Mouse (Mus musculus) midbrain, embryonic 15.5 days (tissue): ENCODE results near the gene Krt27. TPM values are rescaled to one million over a fixed set of nuclear protein-coding genes. Genes with fewer than 3 reads are reported as not detected.
A peak's percentile ranks its signal among the peaks of the same experiment; 100 is the strongest.

Experiments
- ATAC-seq: fragments of 200-750 bp; cut with Nextera tagmentation; replicated peaks from 2 replicates; pipeline ENCODE4 v1.8.0; 2017; ENCODE audit warnings: moderate TSS enrichment
- H3K27ac ChIP-seq: fragments of 300-500 bp; sonication (generic); 2 replicates; pipeline ENCODE4 v1.5.1; 2015; ENCODE audit warnings: mild to moderate bottlenecking, inconsistent platforms
- H3K27me3 ChIP-seq: fragments of 300-500 bp; sonication (generic); replicated peaks from 2 replicates; pipeline ENCODE4 v1.6.1; 2015; ENCODE audit warnings: inconsistent platforms
- H3K36me3 ChIP-seq: fragments of 300-500 bp; sonication (generic); replicated peaks from 2 replicates; pipeline ENCODE4 v1.6.1; 2015; ENCODE audit warnings: inconsistent platforms
- H3K4me1 ChIP-seq: fragments of 300-500 bp; sonication (generic); 2 replicates; pipeline ENCODE4 v1.6.1; 2015; ENCODE audit warnings: inconsistent platforms
- H3K4me2 ChIP-seq: fragments of 300-500 bp; sonication (generic); 2 replicates; pipeline ENCODE4 v1.6.1; 2015; ENCODE audit warnings: inconsistent platforms, mild to moderate bottlenecking, moderate library complexity
- H3K4me3 ChIP-seq: fragments of 300-500 bp; sonication (generic); 2 replicates; pipeline ENCODE4 v1.5.1; 2015; ENCODE audit warnings: mild to moderate bottlenecking, inconsistent platforms
- H3K9ac ChIP-seq: fragments of 300-500 bp; sonication (generic); 2 replicates; pipeline ENCODE4 v1.6.1; 2015; ENCODE audit warnings: mild to moderate bottlenecking, inconsistent platforms
- H3K9me3 ChIP-seq: fragments of 300-500 bp; sonication (generic); 2 replicates; pipeline ENCODE4 v1.6.1; 2016; ENCODE audit warnings: inconsistent platforms
- WGBS: fragments of 180-500 bp; shearing (Covaris S2); methylation state at CpG from one replicate; pipeline ENCODE4 v1.1.7; 2015; ENCODE audit warnings: mixed read lengths; 5-methylcytosine and 5-hydroxymethylcytosine counted together
- polyA plus RNA-seq: library from polyadenylated mRNA; unstranded; fragments of >200 nt; fragmentation: Nextera tagmentation; extraction: Ambion mirVana; gene quantifications from 2 replicates; pipeline ENCODE4 v1.2.1, GENCODE M21; 2015

Krt27 gene
- polyA plus RNA-seq, 1 experiment from 2014 or later = 0.21 TPM

- H3K4me1 ChIP-seq = no peaks in the 10 kb centered on the region
- ATAC-seq = no peak
- WGBS = 13% methylated on average over 5 of the region's 5 CpGs
These were observed 28.7 kb upstream of the Krt27 start for GRCm38 (mm10) chr11:99379568-99379967.

GRCm38 (mm10) chr11:99374803-99375202, 23.9 kb upstream of the Krt27 start, which contains the start of gene Krt28:
Gene Krt28, minus strand, starts transcription at chr11:99374903.
- peaks cover 7% of the 10 kb centered on the region; the same call in 1 of the 2 replicates for H3K27me3 ChIP-seq
- H3K9ac ChIP-seq = no peak within 1 kb of the TSS
- H3K27ac ChIP-seq = no peak within 1 kb of the TSS
- 0 out of 2 replicates have a peak, but pooled peaks cover 3% of the 10 kb centered on the region for H3K4me1 ChIP-seq
- H3K4me2 ChIP-seq = no peak within 1 kb of the TSS
- no peak within 1 kb of the TSS for H3K4me3 ChIP-seq
- H3K9me3 ChIP-seq = no peaks in the 10 kb centered on the region
- no peaks in the 10 kb centered on the region for H3K36me3 ChIP-seq
- no peak for ATAC-seq
- 84% methylated on average over 13 of the region's 13 CpGs for WGBS

More at GRCm38 (mm10) chr11:99379568-99379967, 28.7 kb upstream of the Krt27 start:
- H3K27me3 ChIP-seq = peaks cover 12% of the 10 kb centered on the region; the same call in 1 of the 2 replicates
- H3K4me3 ChIP-seq = no peak overlapping the region
- H3K9ac ChIP-seq = no peak overlapping the region
- no peaks in the 10 kb centered on the region for H3K9me3 ChIP-seq
- no peak overlapping the region for H3K4me2 ChIP-seq
- H3K27ac ChIP-seq = no peak overlapping the region
- no peaks in the 10 kb centered on the region for H3K36me3 ChIP-seq

GRCm38 (mm10) chr11:99369853-99370451, 19.0 kb upstream of the Krt27 start:
- H3K27ac ChIP-seq = peak overlapping the region; percentile 45; the same call in 1 of the 2 replicates
- peaks cover 3% of the 10 kb centered on the region; the same call in 1 of the 2 replicates for H3K27me3 ChIP-seq
- H3K4me1 ChIP-seq = 0 out of 2 replicates have a peak, but pooled peaks cover 3% of the 10 kb centered on the region
- H3K9ac ChIP-seq = no peak overlapping the region
- H3K4me3 ChIP-seq = no peak overlapping the region
- 80% methylated on average over 8 of the region's 8 CpGs for WGBS
- H3K9me3 ChIP-seq = no peaks in the 10 kb centered on the region
- H3K4me2 ChIP-seq = no peak overlapping the region
- no peaks in the 10 kb centered on the region for H3K36me3 ChIP-seq
- no peak for ATAC-seq

GRCm38 (mm10) chr11:99369229-99369628, 18.3 kb upstream of the Krt27 start:
- no peaks in the 10 kb centered on the region for H3K27me3 ChIP-seq
- H3K4me3 ChIP-seq = no peak overlapping the region
- 0 out of 2 replicates have a peak, but pooled peaks cover 3% of the 10 kb centered on the region for H3K4me1 ChIP-seq
- 15% methylated on average over 3 of the region's 3 CpGs for WGBS
- H3K27ac ChIP-seq = no peak overlapping the region; the same call in 1 of the 2 replicates
- H3K36me3 ChIP-seq = no peaks in the 10 kb centered on the region
- no peak for ATAC-seq
- H3K4me2 ChIP-seq = no peak overlapping the region
- no peaks in the 10 kb centered on the region for H3K9me3 ChIP-seq
- H3K9ac ChIP-seq = no peak overlapping the region

GRCm38 (mm10) chr11:99366791-99367190, 15.9 kb upstream of the Krt27 start:
- Histone ChIP-seq H3K4me1 (0 out of 2 replicates have a peak, but pooled peaks cover 3% of the 10 kb centered on the region), H3K9ac (no peak overlapping the region), H3K4me3 (no peak overlapping the region), H3K9me3 (no peaks in the 10 kb centered on the region), H3K27me3 (no peaks in the 10 kb centered on the region), H3K27ac (no peak overlapping the region), H3K4me2 (no peak overlapping the region), H3K36me3 (no peaks in the 10 kb centered on the region)
- ATAC-seq = no peak
- WGBS = 49% methylated on average over 10 of the region's 10 CpGs

GRCm38 (mm10) chr11:99364412-99364811, 13.5 kb upstream of the Krt27 start:
- Histone ChIP-seq H3K4me3 (no peak overlapping the region), H3K27me3 (no peaks in the 10 kb centered on the region), H3K36me3 (no peaks in the 10 kb centered on the region), H3K9me3 (no peaks in the 10 kb centered on the region), H3K9ac (no peak overlapping the region), H3K4me1 (no peaks in the 10 kb centered on the region), H3K4me2 (no peak overlapping the region), H3K27ac (no peak overlapping the region)
- 24% methylated on average over 9 of the region's 9 CpGs for WGBS
- ATAC-seq = no peak

GRCm38 (mm10) chr11:99361423-99361822, 10.5 kb upstream of the Krt27 start:
- H3K36me3 ChIP-seq = no peaks in the 10 kb centered on the region
- H3K9ac ChIP-seq = no peak overlapping the region
- H3K9me3 ChIP-seq = no peaks in the 10 kb centered on the region
- no peaks in the 10 kb centered on the region for H3K4me1 ChIP-seq
- no peak overlapping the region for H3K27ac ChIP-seq
- no peak for ATAC-seq
- no peaks in the 10 kb centered on the region for H3K27me3 ChIP-seq
- no peak overlapping the region for H3K4me2 ChIP-seq
- WGBS = 91% methylated on average over 8 of the region's 8 CpGs
- H3K4me3 ChIP-seq = no peak overlapping the region

DNA sequence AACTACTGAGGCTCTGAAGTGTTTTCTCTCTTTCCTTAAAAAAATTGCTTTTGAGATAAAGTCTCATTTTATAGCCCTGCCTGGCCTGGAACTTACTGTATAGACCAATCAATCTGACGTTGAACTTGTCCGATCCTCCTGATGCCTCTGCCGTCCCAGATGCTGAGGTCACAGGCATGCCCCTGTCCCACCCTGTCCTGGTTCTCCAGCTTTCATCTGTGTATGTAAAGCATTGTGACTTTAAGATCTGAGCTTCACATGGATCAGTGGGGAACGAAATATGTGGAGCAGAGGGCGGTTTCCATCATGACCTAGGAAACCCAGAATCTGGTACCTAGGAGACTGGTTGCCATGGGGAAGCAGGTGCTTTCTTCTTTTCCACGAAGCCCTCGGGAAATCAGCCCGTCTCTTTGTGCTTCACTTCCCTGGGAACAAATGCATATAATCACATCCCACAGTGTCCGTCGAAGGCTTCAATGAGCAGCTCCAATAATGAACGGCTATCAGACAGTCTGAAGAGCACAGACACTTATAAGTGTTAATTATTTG, 11.5 kb downstream of the Krt27 start:
- Histone ChIP-seq H3K4me1 (peaks cover 6% of the 10 kb centered on the region), H3K9ac (no peak overlapping the region), H3K4me3 (no peak overlapping the region), H3K9me3 (no peaks in the 10 kb centered on the region), H3K27ac (no peak overlapping the region), H3K36me3 (no peaks in the 10 kb centered on the region), H3K4me2 (no peak overlapping the region), H3K27me3 (no peaks in the 10 kb centered on the region)
- no peak for ATAC-seq
- 24% methylated on average over 11 of the region's 11 CpGs for WGBS

DNA sequence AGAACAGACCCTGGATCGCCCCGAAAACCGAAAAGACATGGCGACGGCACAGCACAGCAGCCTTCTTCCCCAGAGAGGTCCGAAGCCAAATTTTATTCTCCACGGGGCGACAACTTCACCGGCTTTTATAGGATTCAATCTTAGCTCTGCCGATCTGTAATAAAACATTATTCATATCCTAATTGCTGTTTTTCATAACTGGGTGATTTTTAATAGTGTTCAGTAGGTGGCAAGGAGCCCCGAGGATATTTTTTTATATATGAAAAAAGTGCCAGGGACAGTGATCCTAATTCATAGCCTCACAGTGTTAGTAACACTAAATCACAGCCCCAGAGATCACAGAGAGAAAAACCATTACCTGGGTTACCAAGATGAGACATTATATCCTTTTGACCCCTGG, 13.0 kb downstream of the Krt27 start, which contains the start of gene Krt26:
Gene Krt26 (minus strand): TSS at position 101 of the 400 bp plus-strand sequence.
- H3K27ac ChIP-seq = no peak within 1 kb of the TSS
- ATAC-seq = no peak
- WGBS = 91% methylated on average over 11 of the region's 11 CpGs
- H3K4me2 ChIP-seq = no peak within 1 kb of the TSS
- no peaks in the 10 kb centered on the region for H3K9me3 ChIP-seq
- H3K27me3 ChIP-seq = no peaks in the 10 kb centered on the region
- no peaks in the 10 kb centered on the region for H3K36me3 ChIP-seq
- H3K4me3 ChIP-seq = no peak within 1 kb of the TSS
- H3K9ac ChIP-seq = no peak within 1 kb of the TSS
- peaks cover 10% of the 10 kb centered on the region for H3K4me1 ChIP-seq

GRCm38 (mm10) chr11:99333426-99333825, 17.5 kb downstream of the Krt27 start:
- no peak overlapping the region for H3K9ac ChIP-seq
- H3K9me3 ChIP-seq = no peaks in the 10 kb centered on the region
- no peaks in the 10 kb centered on the region for H3K27me3 ChIP-seq
- peaks cover 4% of the 10 kb centered on the region; the same call in 1 of the 2 replicates for H3K4me1 ChIP-seq
- 39% methylated on average over 13 of the region's 13 CpGs for WGBS
- 0 out of 2 replicates have a peak overlapping the region, but pooled peaks have one; percentile 13 for H3K4me2 ChIP-seq
- no peak overlapping the region for H3K27ac ChIP-seq
- H3K36me3 ChIP-seq = no peaks in the 10 kb centered on the region
- H3K4me3 ChIP-seq = no peak overlapping the region
- ATAC-seq = no peak

- Histone ChIP-seq H3K9me3 (no peaks in the 10 kb centered on the region), H3K27ac (no peak overlapping the region), H3K9ac (no peak overlapping the region), H3K36me3 (no peaks in the 10 kb centered on the region), H3K4me2 (no peak overlapping the region), H3K4me3 (no peak overlapping the region), H3K27me3 (no peaks in the 10 kb centered on the region), H3K4me1 (peaks cover 4% of the 10 kb centered on the region; the same call in 1 of the 2 replicates)
- 72% methylated on average over 2 of the region's 2 CpGs for WGBS
- no peak for ATAC-seq
These were observed 21.2 kb downstream of the Krt27 start for GRCm38 (mm10) chr11:99329655-99330054.

- Histone ChIP-seq H3K4me2 (no peak within 1 kb of the TSS), H3K4me3 (no peak within 1 kb of the TSS), H3K9me3 (no peaks in the 10 kb centered on the region), H3K27me3 (no peaks in the 10 kb centered on the region), H3K27ac (no peak within 1 kb of the TSS), H3K9ac (no peak within 1 kb of the TSS), H3K36me3 (no peaks in the 10 kb centered on the region), H3K4me1 (no peaks in the 10 kb centered on the region)
- no peak for ATAC-seq
- WGBS = 93% methylated on average over 11 of the region's 11 CpGs
These were observed 28.1 kb downstream of the Krt27 start, which contains the start of gene Krt25 for GRCm38 (mm10) chr11:99322851-99323250. Gene Krt25, minus strand, starts transcription at chr11:99322951.
